Mouse (Mus musculus) heart, embryonic 13.5 days (tissue): ENCODE measurements around the gene Arsg. TPM values are rescaled to one million over a fixed set of nuclear protein-coding genes. Genes with fewer than 3 reads are reported as not detected.
A peak's percentile ranks its signal among the peaks of the same experiment; 100 is the strongest.

Experiments used
- ATAC-seq: fragments of 200-750 bp; cut with Nextera tagmentation; 2 replicates; pipeline ENCODE4 v1.8.0; 2017; ENCODE audit warnings: moderate TSS enrichment; ENCODE audit not compliant: insufficient number of reproducible peaks, low FRiP score, low TSS enrichment; ENCODE audit errors: extremely low read depth
- H3K27ac ChIP-seq: fragments of 300-500 bp; sonication (generic); replicated peaks from 2 replicates; pipeline ENCODE4 v1.5.1; 2015; ENCODE audit warnings: moderate library complexity, mild to moderate bottlenecking, inconsistent platforms
- H3K27me3 ChIP-seq: fragments of 300-500 bp; sonication (generic); replicated peaks from 2 replicates; pipeline ENCODE4 v1.6.1; 2015; ENCODE audit warnings: mild to moderate bottlenecking, inconsistent platforms
- H3K36me3 ChIP-seq: fragments of 300-500 bp; sonication (generic); 2 replicates; pipeline ENCODE4 v1.6.1; 2015; ENCODE audit warnings: mild to moderate bottlenecking, inconsistent platforms
- H3K4me1 ChIP-seq: fragments of 300-500 bp; sonication (generic); 2 replicates; pipeline ENCODE4 v1.6.1; 2015; ENCODE audit warnings: inconsistent platforms
- H3K4me2 ChIP-seq: fragments of 300-500 bp; sonication (generic); 2 replicates; pipeline ENCODE4 v1.6.1; 2015; ENCODE audit warnings: inconsistent platforms, mild to moderate bottlenecking, moderate library complexity
- H3K4me3 ChIP-seq: fragments of 300-500 bp; sonication (generic); 2 replicates; pipeline ENCODE4 v1.5.1; 2015; ENCODE audit warnings: moderate library complexity, mild to moderate bottlenecking, inconsistent platforms
- H3K9ac ChIP-seq: fragments of 300-500 bp; sonication (generic); 2 replicates; pipeline ENCODE4 v1.6.1; 2015; ENCODE audit warnings: inconsistent platforms, mild to moderate bottlenecking, moderate library complexity
- H3K9me3 ChIP-seq: fragments of 300-500 bp; sonication (generic); 2 replicates; pipeline ENCODE4 v1.6.1; 2016; ENCODE audit warnings: inconsistent platforms
- WGBS: fragments of 180-500 bp; shearing (Covaris S2); methylation state at CpG from one replicate; pipeline ENCODE4 v1.1.7; 2015; ENCODE audit warnings: mixed read lengths; 5-methylcytosine and 5-hydroxymethylcytosine counted together
- polyA plus RNA-seq: library from polyadenylated mRNA; unstranded; fragments of >200 nt; fragmentation: Nextera tagmentation; extraction: Ambion mirVana; gene quantifications from 2 replicates; pipeline ENCODE4 v1.2.1, GENCODE M21; 2015

The Arsg gene
- polyA plus RNA-seq, 1 experiment from 2014 or later = 3.8 TPM

- Histone ChIP-seq H3K36me3 (peaks cover 29% of the 10 kb centered on the region), H3K4me3 (no peak overlapping the region), H3K4me1 (peaks cover 39% of the 10 kb centered on the region), H3K9ac (peak overlapping the region; percentile 33; the same call in 1 of the 2 replicates), H3K9me3 (no peaks in the 10 kb centered on the region), H3K4me2 (peak overlapping the region; percentile 36), H3K27ac (peak overlapping the region; percentile 76), H3K27me3 (no peaks in the 10 kb centered on the region)
- 30% methylated on average over 15 of the region's 15 CpGs for WGBS
- peak; percentile 64; the same call in 1 of the 2 replicates for ATAC-seq
Observed at GRCm38 (mm10) chr11:109587638-109588374, 114.6 kb downstream of the Arsg start.

GRCm38 (mm10) chr11:109590012-109590411 is 116.8 kb downstream of the Arsg start:
- H3K4me1 ChIP-seq = peaks cover 43% of the 10 kb centered on the region
- 43% methylated on average over 8 of the region's 8 CpGs for WGBS
- H3K27ac ChIP-seq = peak overlapping the region; percentile 39; the same call in 1 of the 2 replicates
- H3K9ac ChIP-seq = no peak overlapping the region
- no peak for ATAC-seq
- H3K36me3 ChIP-seq = peaks cover 22% of the 10 kb centered on the region
- no peak overlapping the region for H3K4me3 ChIP-seq
- H3K27me3 ChIP-seq = no peaks in the 10 kb centered on the region
- H3K9me3 ChIP-seq = no peaks in the 10 kb centered on the region
- H3K4me2 ChIP-seq = no peak overlapping the region

GRCm38 (mm10) chr11:109591511-109591910 is 118.3 kb downstream of the Arsg start:
- no peak overlapping the region for H3K4me2 ChIP-seq
- H3K4me1 ChIP-seq = peaks cover 39% of the 10 kb centered on the region
- peaks cover 37% of the 10 kb centered on the region for H3K36me3 ChIP-seq
- no peak overlapping the region for H3K4me3 ChIP-seq
- H3K9me3 ChIP-seq = no peaks in the 10 kb centered on the region
- no peak for ATAC-seq
- no peak overlapping the region for H3K27ac ChIP-seq
- no peaks in the 10 kb centered on the region for H3K27me3 ChIP-seq
- no peak overlapping the region for H3K9ac ChIP-seq
- WGBS = 75% methylated on average over 4 of the region's 4 CpGs

- no peaks in the 10 kb centered on the region for H3K9me3 ChIP-seq
- H3K36me3 ChIP-seq = peaks cover 49% of the 10 kb centered on the region
- H3K27me3 ChIP-seq = no peaks in the 10 kb centered on the region
- no peak overlapping the region for H3K4me3 ChIP-seq
- no peak for ATAC-seq
- no peak overlapping the region for H3K4me2 ChIP-seq
- no peak overlapping the region for H3K9ac ChIP-seq
- peaks cover 22% of the 10 kb centered on the region for H3K4me1 ChIP-seq
- WGBS = 38% methylated on average over 6 of the region's 6 CpGs
- peak overlapping the region; percentile 75 for H3K27ac ChIP-seq
Observed at GRCm38 (mm10) chr11:109593200-109593981, 120.2 kb downstream of the Arsg start.

GRCm38 (mm10) chr11:109594761-109595160 is 121.6 kb downstream of the Arsg start:
- Histone ChIP-seq H3K36me3 (peaks cover 56% of the 10 kb centered on the region), H3K27ac (no peak overlapping the region), H3K4me3 (no peak overlapping the region), H3K27me3 (no peaks in the 10 kb centered on the region), H3K9me3 (no peaks in the 10 kb centered on the region), H3K4me1 (peaks cover 18% of the 10 kb centered on the region), H3K9ac (no peak overlapping the region), H3K4me2 (no peak overlapping the region)
- WGBS = 89% methylated on average over 8 of the region's 8 CpGs
- ATAC-seq = no peak

- no peak overlapping the region for H3K4me2 ChIP-seq
- H3K27ac ChIP-seq = no peak overlapping the region
- H3K36me3 ChIP-seq = peaks cover 94% of the 10 kb centered on the region
- no peak overlapping the region for H3K4me3 ChIP-seq
- WGBS = 78% methylated on average over 12 of the region's 12 CpGs
- ATAC-seq = no peak
- no peaks in the 10 kb centered on the region for H3K9me3 ChIP-seq
- H3K9ac ChIP-seq = no peak overlapping the region
- peaks cover 3% of the 10 kb centered on the region for H3K4me1 ChIP-seq
- no peaks in the 10 kb centered on the region for H3K27me3 ChIP-seq
Observed at GRCm38 (mm10) chr11:109598778-109599570, 125.8 kb downstream of the Arsg start.

GRCm38 (mm10) chr11:109607600-109607999 is 134.4 kb downstream of the Arsg start:
- Histone ChIP-seq H3K36me3 (peaks cover 26% of the 10 kb centered on the region), H3K9ac (no peak overlapping the region), H3K4me2 (no peak overlapping the region), H3K27ac (no peak overlapping the region), H3K4me3 (no peak overlapping the region), H3K9me3 (no peaks in the 10 kb centered on the region), H3K27me3 (no peaks in the 10 kb centered on the region), H3K4me1 (peaks cover 28% of the 10 kb centered on the region)
- 82% methylated on average over 6 of the region's 6 CpGs for WGBS
- no peak for ATAC-seq

- peak overlapping the region; percentile 87 for H3K4me2 ChIP-seq
- H3K4me1 ChIP-seq = peaks cover 28% of the 10 kb centered on the region
- H3K9me3 ChIP-seq = no peaks in the 10 kb centered on the region
- H3K27me3 ChIP-seq = no peaks in the 10 kb centered on the region
- no peak for ATAC-seq
- H3K27ac ChIP-seq = no peak overlapping the region; the same call in 1 of the 2 replicates
- H3K9ac ChIP-seq = peak overlapping the region; percentile 38; the same call in 1 of the 2 replicates
- H3K36me3 ChIP-seq = peaks cover 11% of the 10 kb centered on the region
- WGBS = 49% methylated on average over 6 of the region's 6 CpGs
- no peak overlapping the region for H3K4me3 ChIP-seq
Observed at GRCm38 (mm10) chr11:109608976-109609625, 135.9 kb downstream of the Arsg start.

GRCm38 (mm10) chr11:109610046-109610794 is 137.0 kb downstream of the Arsg start:
- no peak for ATAC-seq
- Histone ChIP-seq H3K36me3 (0 out of 2 replicates have a peak, but pooled peaks cover 3% of the 10 kb centered on the region), H3K4me3 (peak overlapping the region; percentile 79), H3K9ac (peak overlapping the region; percentile 91), H3K9me3 (no peaks in the 10 kb centered on the region), H3K27me3 (no peaks in the 10 kb centered on the region), H3K4me1 (peaks cover 28% of the 10 kb centered on the region), H3K27ac (peak overlapping the region; percentile 88), H3K4me2 (peak overlapping the region; percentile 87)
- WGBS = 21% methylated on average over 9 of the region's 9 CpGs

GRCm38 (mm10) chr11:109610795-109611302 is 137.7 kb downstream of the Arsg start:
- Histone ChIP-seq H3K27me3 (no peaks in the 10 kb centered on the region), H3K36me3 (no peaks in the 10 kb centered on the region), H3K4me2 (peak overlapping the region; percentile 87), H3K4me1 (peaks cover 28% of the 10 kb centered on the region), H3K4me3 (peak overlapping the region; percentile 79), H3K9ac (peak overlapping the region; percentile 91), H3K27ac (peak overlapping the region; percentile 88), H3K9me3 (no peaks in the 10 kb centered on the region)
- ATAC-seq = no peak; the same call in 1 of the 2 replicates
- under 1% methylated on average over 26 of the region's 26 CpGs for WGBS
